ENCODE assay signal across 13 mouse cellular contexts in genomic region chr4:82267832-82268778, GRCm38 (mm10).
A peak's percentile ranks its signal among the peaks of the same experiment; 100 is the strongest.
DNase-seq lines count a peak whose midpoint lies in the region; ATAC-seq lines count a peak whose summit lies in the region.
"Had no signal": no experiment of that assay in that cellular context is flagged by ENCODE, and none has a peak within 500 bp of the region (broad histone marks: within the 10 kb centered on the region; RNA-seq: fewer than 3 reads in every experiment).

No protein-coding gene starts in this region.

- no peak overlapping the region for H3K4me3 ChIP-seq in intestine, embryonic 14.5 days (ENCODE audit: low read depth, low read length)
- no peak overlapping the region for H3K4me3 ChIP-seq in intestine, embryonic 15.5 days (replicated peaks)
- H3K4me3 ChIP-seq in forebrain, embryonic 16.5 days (replicated peaks; ENCODE audit: low read length) = no peak overlapping the region
- H3K4me3 ChIP-seq in neural tube, embryonic 13.5 days = no peak overlapping the region
- H3K4me3 ChIP-seq: erythroblast, embryonic 14.5 days; heart, adult 2 months; liver, embryonic 15.5 days had no signal

- intact Hi-C loops in heart, postnatal 25 days (cut with DNase I) = no loop called here

- H3K9me3 ChIP-seq in intestine, embryonic 14.5 days (ENCODE audit: control insufficient read depth, low read length) = no peaks in the 10 kb centered on the region
- no peaks in the 10 kb centered on the region for H3K9me3 ChIP-seq in intestine, embryonic 15.5 days
- H3K9me3 ChIP-seq in forebrain, embryonic 16.5 days (ENCODE audit: control insufficient read depth, low read length) = no peaks in the 10 kb centered on the region
- H3K9me3 ChIP-seq in neural tube, embryonic 13.5 days = no peaks in the 10 kb centered on the region
- H3K9me3 ChIP-seq: liver, embryonic 15.5 days had no signal

- no peaks in the 10 kb centered on the region for H3K36me3 ChIP-seq in intestine, embryonic 14.5 days (ENCODE audit: control insufficient read depth, insufficient read depth, low read length)
- no peaks in the 10 kb centered on the region for H3K36me3 ChIP-seq in intestine, embryonic 15.5 days
- no peaks in the 10 kb centered on the region for H3K36me3 ChIP-seq in forebrain, embryonic 16.5 days (ENCODE audit: control insufficient read depth, insufficient read depth)
- no peaks in the 10 kb centered on the region for H3K36me3 ChIP-seq in neural tube, embryonic 13.5 days
- H3K36me3 ChIP-seq: liver, embryonic 15.5 days had no signal

- no peak overlapping the region for H3K27ac ChIP-seq in intestine, embryonic 14.5 days (ENCODE audit: low read depth)
- no peak overlapping the region for H3K27ac ChIP-seq in intestine, embryonic 15.5 days
- peak overlapping the region; percentile 65; the same call in 1 of the 2 replicates for H3K27ac ChIP-seq in forebrain, embryonic 16.5 days (ENCODE audit: low read length)
- H3K27ac ChIP-seq in neural tube, embryonic 13.5 days (replicated peaks) = peak overlapping the region; percentile 65
- H3K27ac ChIP-seq: heart, adult 2 months; liver, embryonic 15.5 days had no signal

- H3K9ac ChIP-seq in intestine, embryonic 14.5 days (ENCODE audit: low read length) = no peak overlapping the region
- H3K9ac ChIP-seq in intestine, embryonic 15.5 days = no peak overlapping the region
- H3K9ac ChIP-seq in forebrain, embryonic 16.5 days (replicated peaks; ENCODE audit: low read depth, low read length) = no peak overlapping the region
- H3K9ac ChIP-seq in neural tube, embryonic 13.5 days = no peak overlapping the region
- H3K9ac ChIP-seq: liver, embryonic 15.5 days had no signal

- H3K4me1 ChIP-seq in intestine, embryonic 14.5 days (replicated peaks; ENCODE audit: control insufficient read depth, insufficient read depth, low read length) = peaks cover 24% of the 10 kb centered on the region
- H3K4me1 ChIP-seq in intestine, embryonic 15.5 days (replicated peaks) = 0 out of 2 replicates have a peak, but pooled peaks cover 16% of the 10 kb centered on the region
- H3K4me1 ChIP-seq in forebrain, embryonic 16.5 days (replicated peaks; ENCODE audit: control insufficient read depth, insufficient read depth, low read length) = peaks cover 17% of the 10 kb centered on the region
- peaks cover 19% of the 10 kb centered on the region for H3K4me1 ChIP-seq in neural tube, embryonic 13.5 days (replicated peaks)
- H3K4me1 ChIP-seq: liver, embryonic 15.5 days had no signal

- no peaks in the 10 kb centered on the region for H3K27me3 ChIP-seq in intestine, embryonic 14.5 days (replicated peaks; ENCODE audit: control insufficient read depth, insufficient read depth, low read length)
- no peaks in the 10 kb centered on the region for H3K27me3 ChIP-seq in intestine, embryonic 15.5 days (replicated peaks)
- no peaks in the 10 kb centered on the region for H3K27me3 ChIP-seq in forebrain, embryonic 16.5 days (replicated peaks; ENCODE audit: control insufficient read depth, insufficient read depth, low read length)
- H3K27me3 ChIP-seq in neural tube, embryonic 13.5 days = no peaks in the 10 kb centered on the region
- H3K27me3 ChIP-seq: liver, embryonic 15.5 days had no signal

- H3K4me2 ChIP-seq in intestine, embryonic 14.5 days (ENCODE audit: low read length) = no peak overlapping the region
- H3K4me2 ChIP-seq in intestine, embryonic 15.5 days (replicated peaks) = no peak overlapping the region
- no peak overlapping the region for H3K4me2 ChIP-seq in forebrain, embryonic 16.5 days (ENCODE audit: low read length)
- no peak overlapping the region for H3K4me2 ChIP-seq in neural tube, embryonic 13.5 days
- H3K4me2 ChIP-seq: liver, embryonic 15.5 days had no signal

- WGBS in intestine, embryonic 14.5 days = 37% methylated on average over 14 of the region's 14 CpGs
- WGBS in intestine, embryonic 15.5 days = 49% methylated on average over 14 of the region's 14 CpGs
- 60% methylated on average over 14 of the region's 14 CpGs for WGBS in forebrain, embryonic 16.5 days
- WGBS in neural tube, embryonic 13.5 days = 51% methylated on average over 14 of the region's 14 CpGs

- no peak for ATAC-seq in intestine, embryonic 14.5 days (replicated peaks; ENCODE audit: low FRiP score, low TSS enrichment, low read depth)
- no peak for ATAC-seq in intestine, embryonic 15.5 days
- peak; percentile 81 for ATAC-seq in forebrain, embryonic 16.5 days
- ATAC-seq in neural tube, embryonic 13.5 days (ENCODE audit: low read depth) = 0 out of 2 replicates have a peak, but pooled peaks have one; percentile 40

- peak; percentile 55 for DNase-seq in embryo, embryonic 10.5 days (ENCODE audit: low spot score)
- no peak for DNase-seq in embryo, embryonic 9.5 days (ENCODE audit: extremely low spot score)
- DNase-seq in intestine, embryonic 14.5 days (ENCODE audit: low spot score) = peak; percentile 52
- DNase-seq in natural killer cell, adult 2 months (ENCODE audit: low spot score in 2 of 2) = no peak
- no peak for DNase-seq in heart, postnatal 25 days (ENCODE audit: low spot score)
- DNase-seq: cerebellum, adult 9-10 months; heart, adult 2 months; kidney, postnatal 25 days had no signal

Comparison
In these comparisons a context has a peak if more than half of its experiments do, and no peak if none do; other contexts are left out.
1. DNase-seq: peak in embryo, embryonic 10.5 days (single experiment) and intestine, embryonic 14.5 days (single experiment); none in embryo, embryonic 9.5 days (single experiment), natural killer cell, adult 2 months (0 of 2) and heart, postnatal 25 days (single experiment).
2. ATAC-seq: peak in forebrain, embryonic 16.5 days (single experiment) and neural tube, embryonic 13.5 days (single experiment); none in intestine, embryonic 14.5 days (single experiment) and intestine, embryonic 15.5 days (single experiment).
3. H3K27ac ChIP-seq: peak in forebrain, embryonic 16.5 days (single experiment) and neural tube, embryonic 13.5 days (single experiment); none in intestine, embryonic 14.5 days (single experiment) and intestine, embryonic 15.5 days (single experiment).